Mouse (Mus musculus) spleen, adult 12 weeks (tissue): Measurements from ENCODE around the gene Cables2.

ENCODE experiments used
- DNase-seq: peaks from one replicate; pipeline ENCODE4 v3.0.0; 2022; ENCODE audit warnings: low spot score

The Cables2 gene

DNA sequence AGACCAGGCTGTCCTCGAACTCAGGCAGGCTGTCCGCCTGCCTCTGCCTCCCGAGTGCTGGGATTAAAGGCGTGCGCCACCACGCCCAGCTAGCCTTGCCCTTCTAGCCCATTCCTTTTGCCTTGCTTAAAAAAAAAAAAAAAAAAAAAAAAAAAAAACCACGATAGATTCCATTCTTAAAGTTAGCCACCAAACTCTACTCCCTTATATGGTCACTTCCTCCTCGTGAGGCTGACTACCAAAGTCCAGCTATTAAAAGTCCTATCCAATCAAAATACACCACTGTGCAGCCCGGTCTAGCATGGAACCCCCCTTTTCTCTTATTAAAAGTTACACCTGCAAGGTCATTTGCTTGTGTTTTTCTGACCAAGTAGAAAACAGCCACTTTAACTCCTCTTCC, 17.6 kb downstream of the Cables2 start:
- DNase-seq, result no peak

DNA sequence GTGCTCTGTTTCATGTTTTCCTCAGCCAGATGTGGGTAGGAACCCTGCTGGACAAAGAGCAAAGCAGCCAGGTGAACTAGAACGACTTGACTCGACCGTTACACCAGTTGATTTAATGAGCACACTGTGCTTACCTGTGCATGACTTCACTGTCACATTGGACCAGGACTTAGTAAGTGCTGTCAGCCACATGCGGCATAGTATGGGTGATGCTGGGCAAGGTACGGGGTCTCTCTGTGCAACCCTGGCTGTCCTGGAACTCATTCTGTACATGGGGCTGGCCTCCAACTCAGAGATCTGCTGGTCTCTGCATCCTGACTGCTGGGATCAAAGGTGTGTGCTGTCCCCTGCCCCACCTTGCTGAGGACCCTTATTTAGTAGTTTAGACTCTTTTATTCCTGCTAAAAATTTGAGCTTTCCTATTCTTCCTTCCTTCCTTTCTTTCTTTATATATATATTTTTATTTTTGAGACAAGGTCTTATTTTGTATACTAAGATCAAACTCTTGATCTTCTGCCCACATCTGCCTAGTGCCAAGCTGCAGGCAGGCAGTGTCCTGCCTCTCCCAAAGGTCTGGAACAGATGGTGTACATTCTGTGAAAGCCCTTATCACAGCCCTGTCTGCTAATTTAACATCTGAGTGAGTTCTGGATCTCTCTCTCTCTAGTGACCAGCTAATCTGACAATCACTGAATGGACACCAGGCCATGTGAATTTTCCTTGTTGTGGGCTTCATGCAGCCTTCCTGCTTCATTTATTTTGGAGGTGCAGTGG, 18.7 kb downstream of the Cables2 start:
- no peak for DNase-seq

DNA sequence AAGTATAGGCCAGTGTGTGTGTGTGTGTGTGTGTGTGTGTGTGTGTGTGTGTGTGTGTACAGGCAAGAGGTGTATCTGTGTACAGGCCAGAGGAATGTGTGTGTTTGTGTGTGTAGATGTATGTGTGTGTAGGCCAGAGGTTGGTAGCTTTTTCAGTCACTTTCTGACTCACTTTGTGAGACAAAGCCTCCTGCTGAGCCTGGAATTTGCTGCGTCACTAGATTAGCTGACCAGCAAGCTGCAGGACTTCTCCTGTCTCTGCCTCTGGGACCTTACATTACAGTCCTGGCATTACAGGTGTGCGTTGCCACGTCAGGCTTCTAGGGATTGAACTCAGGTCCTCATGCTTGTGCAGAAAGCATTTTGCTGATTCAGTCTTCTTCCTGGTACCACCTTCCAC, 21.5 kb downstream of the Cables2 start:
- DNase-seq, result no peak

DNA sequence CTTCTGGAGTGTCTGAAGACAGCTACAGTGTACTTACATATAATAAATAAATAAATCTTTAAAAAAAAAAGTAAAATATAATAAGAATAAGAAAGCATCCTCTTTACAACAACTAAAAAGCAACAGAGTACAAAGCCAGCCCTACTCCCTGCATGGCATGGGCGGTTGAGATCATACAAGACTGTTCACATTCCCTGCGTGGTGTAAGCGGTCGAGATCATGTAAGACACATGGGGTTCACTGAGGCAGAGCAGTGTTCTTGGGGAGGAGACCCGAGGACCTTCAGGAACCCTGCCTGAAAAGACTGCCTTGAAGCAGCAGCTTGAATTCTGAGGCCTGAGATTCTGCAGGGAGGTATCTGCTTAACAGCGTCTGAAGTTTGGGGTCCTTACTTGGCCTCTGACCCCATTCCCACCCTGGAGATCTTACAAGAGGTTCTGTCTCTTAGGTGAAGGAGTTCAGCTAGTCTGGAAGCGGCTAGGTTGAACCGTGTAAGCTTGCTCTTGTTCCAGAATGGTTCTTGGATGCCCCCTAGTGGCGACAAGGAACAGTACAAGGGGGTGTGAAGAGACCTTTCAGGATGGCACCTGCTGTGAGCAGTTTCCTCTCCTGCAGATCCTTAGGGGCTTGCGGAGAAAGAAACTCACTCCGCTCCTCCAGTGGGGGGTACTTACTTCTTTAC, 22.2 kb downstream of the Cables2 start:
- DNase-seq, result peak; percentile 63

DNA sequence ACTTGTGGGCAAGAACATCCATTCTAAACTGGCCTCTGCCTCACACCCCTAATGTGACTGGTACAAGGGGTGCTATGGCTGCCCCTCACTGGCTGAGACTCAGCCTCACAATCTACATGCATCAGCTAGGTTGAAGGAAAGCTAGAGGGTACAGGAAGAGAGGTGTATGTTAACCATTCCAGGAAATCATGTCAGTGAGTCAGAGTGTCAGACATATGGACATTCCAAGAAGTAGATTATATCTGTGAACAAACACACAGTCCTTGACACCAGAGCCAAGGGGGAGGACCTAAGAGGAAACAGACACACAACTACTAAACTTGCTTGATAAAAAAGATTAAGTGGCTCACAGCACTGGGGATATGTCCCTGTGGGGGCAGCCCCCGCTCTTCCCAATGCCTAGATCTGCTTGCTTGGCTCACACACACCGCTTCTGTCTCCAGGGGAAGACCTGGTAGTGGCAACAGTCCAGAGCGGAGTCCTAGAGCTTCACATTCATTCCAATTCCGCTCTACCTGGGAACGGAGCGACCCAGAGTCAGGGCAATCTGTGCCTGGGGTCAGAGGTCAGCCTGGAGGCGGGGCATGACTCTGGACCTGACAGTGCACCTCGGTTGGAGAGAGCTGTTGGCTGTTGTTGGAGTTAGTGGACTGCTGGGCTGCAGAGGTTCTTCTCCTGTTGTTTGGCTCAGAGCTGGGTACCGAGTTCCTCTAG, 24.2 kb downstream of the Cables2 start:
- DNase-seq, result no peak

DNA sequence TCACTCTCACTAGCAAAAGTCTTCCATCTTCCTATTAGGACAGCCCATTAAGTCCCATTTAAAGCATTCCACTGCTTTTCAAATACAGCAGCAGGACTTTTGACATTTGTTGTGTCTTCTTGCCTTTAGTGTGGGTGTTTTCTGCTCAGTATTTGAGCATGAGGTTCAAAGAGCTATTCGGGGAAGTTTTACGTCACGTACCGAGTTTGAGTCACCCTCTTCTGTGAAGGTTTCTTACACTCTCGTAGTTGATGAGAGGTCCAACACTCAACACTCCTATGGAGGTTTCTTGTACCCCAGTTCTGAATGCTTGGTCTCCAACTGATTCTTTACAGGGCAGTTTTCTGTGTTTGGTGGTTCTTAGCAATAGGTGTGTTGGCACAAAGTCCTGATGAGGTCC, 25.4 kb downstream of the Cables2 start:
- no peak for DNase-seq

DNA sequence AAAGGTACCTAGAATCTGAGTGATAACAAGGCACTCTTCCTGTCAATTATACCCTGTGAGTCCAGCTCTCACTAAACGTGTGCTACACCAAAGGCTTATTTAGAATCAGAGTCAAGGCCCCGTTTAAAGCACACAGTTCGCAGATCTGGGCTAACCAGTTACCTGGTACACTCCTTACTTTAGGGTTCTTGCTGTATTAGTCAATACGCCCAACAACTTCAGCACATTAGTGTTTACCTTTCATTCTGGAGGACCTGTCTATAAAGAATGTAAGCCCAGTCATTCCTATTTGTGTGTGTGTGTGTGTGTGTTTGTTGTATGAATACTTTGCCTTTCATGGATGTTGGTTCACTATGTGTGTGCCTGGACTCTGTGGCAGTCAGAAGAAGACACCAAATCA, 30.2 kb downstream of the Cables2 start:
- DNase-seq, result no peak

DNA sequence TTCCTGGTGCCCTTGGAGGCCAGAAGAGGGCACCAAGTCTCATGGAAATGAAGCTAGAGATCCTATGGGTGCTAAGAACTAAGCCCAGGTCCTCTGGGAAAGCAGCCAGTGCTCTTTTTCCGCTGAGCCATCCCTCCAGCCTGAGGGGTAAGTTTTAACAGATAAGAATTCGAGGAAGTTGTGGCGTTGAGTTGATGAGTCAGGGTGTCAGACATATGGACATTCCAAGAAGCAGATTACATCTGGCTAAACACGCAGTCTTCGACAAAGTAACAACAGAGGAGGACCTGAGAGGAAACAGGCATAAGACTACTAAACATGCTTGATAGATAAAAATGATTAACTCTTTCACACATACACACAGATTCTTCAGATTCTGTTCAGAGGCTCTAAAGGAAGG, 34.7 kb downstream of the Cables2 start:
- no peak for DNase-seq

DNA sequence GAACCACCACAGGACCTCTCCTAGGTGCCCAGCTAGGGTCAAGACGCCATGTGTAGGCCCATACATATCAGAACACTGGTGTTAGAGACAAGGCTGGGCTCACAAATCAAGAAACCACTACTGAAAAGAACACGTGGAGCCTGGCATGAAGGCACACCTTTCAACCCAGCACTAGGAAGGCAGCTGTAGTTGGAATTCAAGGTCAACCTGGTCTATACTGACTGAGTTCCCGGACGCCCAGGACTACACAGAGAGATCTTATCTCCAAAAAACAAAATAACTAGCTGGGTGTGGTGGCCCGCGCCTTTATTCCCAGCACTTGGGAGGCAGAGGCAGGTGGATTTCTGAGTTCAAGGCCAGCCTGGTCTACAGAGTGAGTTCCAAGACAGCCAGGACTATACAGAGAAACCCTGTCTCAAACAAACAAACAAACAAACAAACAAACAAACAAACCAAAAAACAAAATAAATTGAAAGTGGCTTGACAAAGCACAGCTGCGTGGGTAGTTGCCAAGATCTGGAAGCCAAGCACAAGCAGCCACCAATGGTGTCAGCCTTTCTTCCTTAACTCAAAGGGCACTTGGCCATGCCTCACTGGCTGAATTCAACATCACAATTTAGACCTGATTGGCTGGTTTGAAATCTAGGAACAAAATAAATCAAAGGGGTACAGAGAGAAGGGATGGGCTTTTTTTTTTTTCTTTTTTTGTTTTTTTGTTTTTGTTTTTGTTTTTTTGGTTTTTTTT, 35.5 kb downstream of the Cables2 start:
- DNase-seq, result no peak

DNA sequence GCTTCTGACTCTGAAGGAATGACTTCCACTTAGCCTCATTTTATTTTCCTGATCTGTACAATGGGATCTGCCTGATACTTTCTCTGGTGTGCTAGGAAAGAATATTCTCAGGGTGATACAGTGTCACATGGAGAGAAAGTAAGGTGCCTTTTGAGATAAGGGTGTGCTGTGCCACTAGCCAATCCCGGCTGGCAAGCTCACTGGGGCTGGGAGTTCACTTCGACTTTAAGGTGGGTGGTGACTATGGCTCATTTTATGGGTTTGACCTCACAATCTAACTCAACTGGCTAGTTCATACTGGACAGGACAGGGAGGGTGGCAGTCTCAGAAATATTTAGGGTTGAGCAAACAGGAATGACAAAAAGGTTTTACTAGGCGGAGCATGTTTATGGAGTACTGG, 36.4 kb downstream of the Cables2 start:
- DNase-seq, result no peak

DNA sequence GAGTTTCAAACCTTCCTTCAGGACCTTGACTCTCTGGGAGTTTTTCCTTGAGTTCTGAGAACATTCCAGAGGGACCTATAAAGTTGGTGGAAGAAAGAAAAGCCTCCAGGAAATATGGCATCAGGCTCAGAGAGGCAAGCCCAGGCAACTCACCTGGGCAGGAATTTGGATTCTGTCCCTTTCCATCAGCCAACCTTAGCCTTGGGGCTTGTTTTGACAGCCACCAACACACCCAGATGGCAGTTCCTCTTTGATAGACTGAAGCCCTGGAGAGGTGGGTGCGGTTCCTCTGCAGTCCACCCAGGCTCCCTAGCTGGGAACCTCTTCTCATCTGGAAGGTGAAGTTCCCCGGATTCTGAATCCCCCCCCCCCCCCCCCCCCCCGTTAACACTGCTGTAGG, 36.8 kb downstream of the Cables2 start:
- DNase-seq, result no peak

DNA sequence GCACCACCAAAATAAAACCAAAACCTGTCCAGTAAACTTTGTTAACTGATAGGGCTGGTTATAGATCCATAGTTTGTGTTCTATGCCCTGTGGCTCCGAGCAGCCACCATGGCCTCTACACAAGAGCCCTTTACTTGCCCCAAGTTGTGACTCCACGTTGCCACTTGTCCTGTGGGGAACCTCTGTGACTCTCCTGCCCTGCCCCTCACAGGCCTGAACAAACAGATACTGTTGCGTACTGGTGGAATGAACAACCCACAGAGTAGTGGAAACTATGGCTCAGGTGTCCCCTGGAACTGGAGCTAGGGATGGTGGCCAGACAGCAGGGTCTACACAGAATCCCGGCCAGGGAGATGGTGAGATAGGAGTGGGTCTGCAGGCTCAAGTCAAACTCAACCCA, 37.5 kb downstream of the Cables2 start:
- DNase-seq, result no peak

DNA sequence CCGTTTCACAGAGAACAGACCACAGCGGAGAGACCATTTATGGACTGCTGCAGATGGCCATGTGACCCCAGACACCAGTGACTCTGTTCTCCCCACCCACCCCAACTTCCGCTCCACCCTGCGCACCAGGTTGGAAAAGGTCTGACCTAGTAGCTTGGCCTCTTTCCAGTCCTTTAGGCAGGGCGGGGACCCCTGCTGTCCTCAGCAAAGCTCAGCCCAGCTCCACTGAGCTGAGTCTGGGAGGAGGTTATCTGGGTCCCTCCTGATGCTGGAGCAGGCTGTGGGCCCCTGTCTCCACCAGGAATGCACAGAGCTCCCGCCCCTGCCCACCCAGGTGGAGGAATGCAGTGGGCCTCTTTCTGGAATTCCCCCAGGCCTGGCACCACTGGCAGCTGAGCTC, 38.3 kb downstream of the Cables2 start:
- DNase-seq, result no peak

DNA sequence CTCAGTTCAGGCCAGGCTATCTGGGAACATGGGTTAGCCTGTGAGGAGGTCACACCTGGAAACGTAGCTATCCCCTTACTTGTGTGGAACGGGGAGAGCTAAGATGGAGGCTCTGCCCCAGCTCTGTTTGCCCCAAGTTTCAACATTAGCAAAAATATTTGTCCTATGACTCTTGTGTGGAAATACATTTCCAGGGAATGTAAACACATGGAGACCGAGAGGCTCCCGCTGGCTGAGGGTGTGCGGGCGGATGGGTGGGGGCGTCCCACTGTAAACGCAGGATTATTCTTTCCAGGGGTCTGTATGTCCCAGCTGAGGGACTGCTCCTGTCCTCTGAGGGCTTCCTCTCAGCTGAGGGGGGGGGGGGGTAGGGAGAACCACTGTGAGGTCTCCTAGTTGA, 38.9 kb downstream of the Cables2 start:
- DNase-seq, result no peak

DNA sequence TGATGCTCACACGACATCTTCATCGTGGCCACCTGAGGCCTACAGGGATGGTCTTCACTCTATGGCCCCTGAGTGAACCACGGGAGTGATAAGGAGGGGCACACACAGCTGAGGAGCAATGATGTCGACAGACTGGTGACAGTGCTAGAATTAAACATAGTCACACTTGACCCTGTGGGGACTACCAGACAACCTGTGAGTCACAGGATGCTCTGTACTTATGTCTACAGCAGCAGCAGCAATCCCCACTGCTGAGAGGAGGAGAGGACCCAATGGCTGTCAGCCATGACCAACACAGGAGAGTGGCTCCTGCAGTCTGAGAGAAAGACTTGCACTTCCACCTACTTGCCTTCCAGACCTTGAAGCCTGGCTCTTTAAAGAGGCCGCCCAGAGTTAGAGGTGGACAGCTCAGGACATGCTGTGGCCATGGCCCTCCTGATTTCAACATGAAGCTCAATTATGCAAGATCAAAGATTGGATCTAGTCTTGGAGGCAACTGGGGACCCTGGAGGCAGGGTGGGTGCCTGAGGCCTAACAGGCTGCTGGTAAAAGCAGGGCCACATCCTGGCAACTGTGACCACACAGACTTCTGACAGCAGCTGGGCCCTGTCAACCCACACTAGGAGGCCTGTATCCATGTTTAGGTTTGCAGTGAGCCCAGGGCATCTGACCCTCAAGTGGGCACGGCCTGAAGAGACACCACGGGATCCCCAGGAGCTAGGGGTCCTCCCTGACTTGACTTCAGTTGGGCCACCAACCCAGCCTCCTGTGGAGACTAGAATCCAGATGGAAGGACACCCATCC, 40.0 kb downstream of the Cables2 start:
- no peak for DNase-seq

DNA sequence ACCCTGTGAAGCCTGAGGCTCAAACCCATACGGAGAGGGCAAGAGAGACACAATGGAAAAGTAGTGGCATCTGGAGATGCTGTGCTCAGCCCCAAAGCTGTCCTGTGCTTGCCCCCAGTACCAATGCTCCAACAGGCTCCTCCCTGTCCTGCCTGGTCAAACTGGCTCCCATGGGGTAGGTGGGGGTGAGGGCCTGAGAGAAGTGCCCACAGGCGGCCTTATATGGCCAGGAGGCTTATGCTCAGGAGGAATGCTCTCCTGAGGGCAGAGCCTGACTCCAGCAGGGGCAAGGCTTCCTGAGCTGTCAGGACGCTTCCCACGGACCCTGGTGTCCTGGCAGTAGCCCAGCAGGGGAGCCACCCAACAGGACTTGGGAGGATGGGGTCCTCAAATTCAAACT, 42.8 kb downstream of the Cables2 start:
- DNase-seq, result no peak

DNA sequence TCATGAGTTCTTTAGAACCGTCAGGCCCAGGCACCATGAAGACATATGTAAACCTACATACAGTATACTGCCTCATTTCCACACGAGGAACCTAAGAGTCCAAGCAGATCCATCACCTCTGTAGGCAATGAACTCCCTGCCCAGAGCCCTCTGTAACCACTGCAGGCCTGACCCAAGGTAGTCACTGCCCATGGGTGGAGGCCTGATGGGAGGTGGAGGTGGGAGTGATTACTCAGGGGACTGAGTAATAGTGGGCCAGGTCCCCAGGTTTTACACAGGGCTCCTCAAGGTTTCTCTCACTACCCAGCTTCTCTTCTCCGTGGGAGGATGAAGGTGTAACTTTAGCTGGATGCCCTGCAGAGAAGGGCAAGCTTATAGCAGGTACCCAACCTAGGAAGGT, 44.2 kb downstream of the Cables2 start:
- DNase-seq, result no peak

DNA sequence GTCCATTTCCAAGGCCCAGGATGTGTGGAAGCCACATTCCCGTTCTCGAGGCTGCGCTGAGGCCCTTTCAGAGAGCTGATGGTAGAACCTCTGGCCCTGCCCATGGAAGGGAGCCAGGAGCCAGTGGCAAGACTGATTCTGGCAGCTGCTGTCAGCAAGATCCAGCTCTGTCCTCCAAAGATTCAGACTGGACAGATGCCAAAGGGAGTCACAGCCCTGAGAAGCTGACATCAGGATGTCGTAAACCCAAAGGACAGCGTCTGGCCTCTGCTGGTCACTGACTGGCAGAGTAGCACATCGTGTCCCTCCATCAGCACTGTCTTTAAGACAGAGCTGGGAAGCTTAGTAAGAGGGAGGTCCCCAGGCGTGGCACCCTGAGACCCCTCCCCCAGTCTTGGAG, 44.7 kb downstream of the Cables2 start:
- DNase-seq, result no peak

DNA sequence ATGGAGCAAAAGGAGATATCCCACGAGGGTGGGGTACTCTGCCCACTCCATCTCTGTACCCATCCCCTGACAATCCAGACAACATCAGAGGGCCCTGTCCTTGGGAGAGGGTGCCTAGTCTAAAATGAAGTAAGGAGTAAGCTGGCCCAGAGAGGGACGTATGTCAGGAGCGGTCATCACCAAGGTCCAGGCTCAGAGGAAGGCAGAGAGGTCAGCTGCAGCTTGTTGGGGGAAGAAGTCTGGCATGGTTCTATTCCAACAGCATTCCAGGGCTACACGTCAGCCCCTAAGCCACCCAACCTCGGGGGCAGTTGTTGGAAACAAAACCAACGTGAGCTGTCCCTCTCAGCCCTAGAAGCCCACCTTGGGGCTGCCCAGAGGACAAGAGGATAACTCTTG, 45.2 kb downstream of the Cables2 start:
- DNase-seq, result no peak

DNA sequence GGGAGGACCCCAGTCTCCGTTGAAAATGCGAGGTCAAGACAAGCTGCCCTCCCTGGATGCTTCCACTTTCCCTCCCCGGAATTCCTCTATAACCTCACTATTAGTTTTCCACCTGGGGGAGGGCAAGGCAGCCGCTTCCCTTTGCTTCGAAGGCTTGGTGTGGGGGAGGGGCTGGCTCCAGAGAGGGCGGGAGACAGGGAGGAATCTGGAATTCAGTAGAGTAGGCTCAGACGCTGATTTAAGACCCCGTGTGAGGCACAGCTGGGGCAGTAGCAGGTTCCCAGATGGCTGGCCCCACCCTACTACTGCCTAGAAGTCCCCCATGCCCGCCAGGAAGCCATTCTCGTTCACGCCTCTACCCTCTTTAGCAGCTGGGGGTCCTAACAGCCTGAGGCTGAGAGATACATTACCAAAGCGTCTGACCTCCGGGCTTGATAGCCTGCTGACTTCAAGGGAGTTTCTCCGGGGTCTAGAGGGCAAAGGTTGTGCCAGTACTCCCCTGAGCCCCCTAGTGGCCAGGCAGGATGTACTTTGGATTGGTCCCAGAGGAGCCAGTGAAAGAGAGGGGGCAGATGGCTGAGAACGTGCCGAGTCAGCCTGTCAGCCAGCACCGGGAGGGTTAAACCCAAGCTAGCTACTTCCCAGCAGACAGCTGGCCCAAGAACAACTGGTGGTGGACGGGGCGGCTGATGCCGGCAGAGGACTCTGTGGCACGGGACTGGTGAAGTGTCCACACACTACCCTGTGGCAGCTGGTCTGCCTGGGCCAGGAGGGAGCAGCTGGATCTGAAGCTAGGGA, 45.8 kb downstream of the Cables2 start:
- no peak for DNase-seq
